Mouse (Mus musculus) embryonic stem cell, embryonic (primary cell): ENCODE data around the gene Ppp2r5c.

ENCODE experiments used
- CTCF ChIA-PET, 4 experiments: fragments of 300-600 bp in 2 of 4; fragments of 350-600 bp in 2 of 4; sonication (Branson Sonifier 250); formaldehyde crosslinking; loops; one replicate each; lab custom pipeline; 2022; ENCODE audit warnings: inconsistent platforms in 2 of 4; lab: Charles Lee
- POLR2A ChIA-PET, 4 experiments: fragments of 300-600 bp in 2 of 4; fragments of 350-600 bp in 2 of 4; sonication (Branson Sonifier 250); formaldehyde crosslinking; loops; one replicate each; lab custom pipeline; 2022; ENCODE audit warnings: antibody characterized with exemption in 4 of 4, inconsistent platforms in 1 of 4; lab: Charles Lee

Ppp2r5c gene

DNA sequence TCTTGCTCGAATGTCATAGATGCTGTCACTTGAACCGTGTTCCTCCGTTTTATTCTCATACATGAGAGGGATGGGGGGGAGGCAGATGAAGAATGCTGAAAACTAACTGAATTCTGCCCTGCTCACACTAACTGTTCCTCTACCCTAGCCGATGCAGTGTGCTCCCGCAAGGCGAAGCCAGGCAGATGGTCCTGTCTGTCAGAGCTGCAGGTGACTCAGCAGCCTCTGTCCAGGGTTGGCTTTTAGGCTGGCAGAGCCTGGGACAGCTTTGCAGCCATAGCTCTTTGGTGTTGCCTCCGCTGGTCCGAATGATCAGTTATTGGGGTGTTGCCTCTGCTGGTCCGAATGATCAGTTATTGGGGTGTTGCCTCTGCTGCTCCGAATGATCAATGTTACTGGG, 124.1 kb downstream of the Ppp2r5c start:
- CTCF ChIA-PET = no interaction called here

DNA sequence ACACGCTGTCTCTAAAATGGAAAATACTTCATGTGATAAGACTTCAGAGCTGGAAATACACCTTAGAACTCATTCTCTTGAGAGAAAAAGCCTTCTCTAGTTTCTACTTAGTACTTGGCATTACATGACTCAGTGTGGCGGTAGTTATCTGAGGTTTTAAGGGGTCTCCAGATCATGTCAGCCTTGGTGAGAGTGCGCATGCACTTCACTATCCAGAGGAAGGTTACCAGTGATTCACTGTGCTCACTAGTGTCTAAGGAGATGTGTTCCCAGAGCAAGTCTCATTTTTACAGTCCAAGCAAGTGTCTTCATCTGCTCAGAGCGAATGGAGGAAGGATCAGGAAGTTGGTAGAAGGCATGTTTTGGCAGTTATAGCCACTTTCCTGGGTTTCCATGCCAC, 125.4 kb downstream of the Ppp2r5c start:
- CTCF ChIA-PET = interaction anchor here in 1 of 4 experiments (1.2 kb wide), 1 partner anchor 102 kb away, joined by 3 read pairs; no protein-coding TSS in a partner anchor
- POLR2A ChIA-PET = interaction anchor here in 2 of 4 experiments (1.0 to 2.7 kb wide), 5 partner anchors 8 to 132 kb away, joined by 3 to 9 read pairs (median 4); no protein-coding TSS in a partner anchor

More for the DNA sequence above, 124.1 kb downstream of the Ppp2r5c start:
- POLR2A ChIA-PET = interaction anchor here in 3 of 4 experiments (0.6 to 2.7 kb wide), 5 partner anchors 9 to 25 kb away, joined by 3 to 9 read pairs (median 3); no protein-coding TSS in a partner anchor

DNA sequence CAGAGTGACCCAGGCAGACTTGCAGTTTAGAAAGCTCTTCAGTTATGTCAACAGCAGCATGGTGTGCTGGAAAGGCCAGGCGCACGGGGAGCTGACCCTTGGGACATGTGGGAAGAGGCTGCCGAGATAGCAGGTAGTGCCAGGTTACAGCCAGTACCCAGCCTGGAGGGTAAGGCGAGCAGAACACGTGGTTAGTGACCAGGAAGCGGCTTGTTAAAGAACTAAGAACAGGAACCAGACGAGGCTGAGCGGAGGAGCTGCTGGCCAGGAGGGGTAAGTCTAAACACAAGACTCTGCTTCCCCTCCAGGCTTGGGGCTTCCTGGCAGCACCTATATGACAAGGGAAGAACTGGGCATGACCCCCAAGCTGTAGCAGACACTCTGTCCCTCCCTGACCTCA, 126.7 kb downstream of the Ppp2r5c start:
- POLR2A ChIA-PET = interaction anchor here in 2 of 4 experiments (0.6 to 2.0 kb wide), 6 partner anchors 10 to 124 kb away, joined by 3 to 6 read pairs (median 3); no protein-coding TSS in a partner anchor
- CTCF ChIA-PET = interaction anchor here in 1 of 4 experiments (0.5 kb wide), 1 partner anchor 563 kb away, joined by 3 read pairs; no protein-coding TSS in a partner anchor

DNA sequence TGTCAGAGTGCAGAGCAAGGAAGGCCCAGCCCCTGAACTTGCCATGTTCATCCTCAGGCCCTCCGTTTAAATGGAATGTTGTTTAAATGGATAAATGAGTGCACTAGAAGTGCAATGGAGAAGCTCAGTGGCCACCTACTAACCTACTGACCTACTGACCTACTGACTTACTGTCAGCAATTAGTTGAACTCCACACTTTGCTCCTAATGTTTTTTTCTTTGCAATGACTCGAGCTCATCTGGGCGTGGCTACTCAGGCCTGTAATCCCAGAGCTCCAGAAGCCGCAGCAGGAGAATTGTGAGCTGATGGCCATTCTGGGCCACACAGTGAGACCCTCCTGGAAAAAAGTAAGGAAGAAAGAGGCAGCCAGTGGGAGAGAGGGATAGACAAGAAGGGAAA, 129.0 kb downstream of the Ppp2r5c start:
- CTCF ChIA-PET = no interaction called here
- POLR2A ChIA-PET = interaction anchor here in 3 of 4 experiments (0.5 to 3.5 kb wide), 10 partner anchors 8 to 157 kb away, joined by 3 to 18 read pairs (median 4); partner anchors contain the start of gene Ppp2r5c (in 1 of the 3)

DNA sequence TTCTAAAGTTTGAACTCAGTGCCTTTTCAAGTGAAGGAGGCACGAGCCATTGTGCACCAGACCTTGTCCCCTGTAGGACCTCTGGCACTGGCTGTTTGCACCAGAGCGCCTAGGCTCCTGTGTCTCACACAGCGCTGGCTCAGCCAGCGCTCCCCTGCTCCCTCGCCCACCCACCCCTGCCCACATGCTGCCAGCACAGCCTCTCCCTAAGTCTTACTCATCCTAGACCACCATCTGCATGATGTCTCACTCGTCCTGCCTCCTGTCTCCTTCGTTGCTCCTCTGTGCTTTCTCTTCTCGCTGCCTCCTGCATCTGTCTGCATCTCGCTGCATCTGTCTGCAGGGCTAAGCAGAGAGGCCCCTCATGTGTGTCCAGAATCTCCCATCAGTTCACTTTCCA, 131.4 kb downstream of the Ppp2r5c start:
- POLR2A ChIA-PET = interaction anchor here in 2 of 4 experiments (1.3 to 3.7 kb wide), 4 partner anchors 8 to 119 kb away, joined by 4 to 19 read pairs (median 6); no protein-coding TSS in a partner anchor

DNA sequence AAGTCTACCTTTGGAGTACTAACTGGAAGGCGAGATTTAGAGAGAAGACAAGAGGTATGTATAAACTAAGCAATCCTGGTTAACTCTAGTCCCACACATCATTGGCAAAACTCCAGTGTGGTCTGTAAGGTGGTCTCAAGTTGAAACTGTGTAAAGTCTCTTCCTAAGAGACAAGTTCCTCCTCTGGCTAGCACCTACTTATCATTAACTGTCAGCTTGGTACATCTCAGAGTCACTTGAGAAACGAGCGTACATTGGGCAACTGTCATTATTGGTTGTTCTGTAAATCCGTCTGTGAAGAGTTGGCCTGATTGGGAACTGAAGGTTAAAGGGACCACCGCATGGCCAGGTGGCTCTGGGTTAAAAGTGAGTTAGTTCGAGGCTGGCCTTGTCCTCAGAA, 141.7 kb downstream of the Ppp2r5c start:
- CTCF ChIA-PET = interaction anchor here in 1 of 4 experiments (0.6 kb wide), 1 partner anchor 96 kb away, joined by 3 read pairs; no protein-coding TSS in a partner anchor
- POLR2A ChIA-PET = interaction anchor here (0.8 to 3.7 kb wide), 9 partner anchors 8 to 86 kb away, joined by 3 to 33 read pairs (median 3); no protein-coding TSS in a partner anchor

More for the DNA sequence above, 131.4 kb downstream of the Ppp2r5c start:
- CTCF ChIA-PET = no interaction called here

DNA sequence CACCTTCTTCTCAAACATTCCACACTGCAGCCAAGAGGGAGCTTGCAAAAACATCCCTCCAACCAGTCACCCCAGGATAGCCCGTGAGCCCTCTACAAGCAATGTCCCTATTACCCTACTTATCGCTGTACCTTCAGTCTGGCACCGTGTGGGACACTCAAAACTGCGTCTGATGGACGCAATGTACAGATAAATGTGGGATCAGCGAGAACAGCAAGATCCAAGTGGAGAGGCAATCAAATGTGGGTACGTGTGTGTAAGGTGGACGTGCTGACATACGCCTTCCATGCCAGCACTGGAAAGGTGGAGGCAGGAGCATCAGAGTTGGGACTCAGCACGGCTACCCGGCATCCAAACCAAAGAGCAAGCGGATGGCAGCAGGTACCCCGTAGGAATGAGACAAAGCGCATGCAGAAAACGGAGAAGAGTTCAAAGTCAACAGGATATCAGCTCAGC, 143.9 kb downstream of the Ppp2r5c start:
- CTCF ChIA-PET = interaction anchor here in 1 of 4 experiments (0.5 kb wide), 1 partner anchor 681 kb away, joined by 3 read pairs; no protein-coding TSS in a partner anchor

DNA sequence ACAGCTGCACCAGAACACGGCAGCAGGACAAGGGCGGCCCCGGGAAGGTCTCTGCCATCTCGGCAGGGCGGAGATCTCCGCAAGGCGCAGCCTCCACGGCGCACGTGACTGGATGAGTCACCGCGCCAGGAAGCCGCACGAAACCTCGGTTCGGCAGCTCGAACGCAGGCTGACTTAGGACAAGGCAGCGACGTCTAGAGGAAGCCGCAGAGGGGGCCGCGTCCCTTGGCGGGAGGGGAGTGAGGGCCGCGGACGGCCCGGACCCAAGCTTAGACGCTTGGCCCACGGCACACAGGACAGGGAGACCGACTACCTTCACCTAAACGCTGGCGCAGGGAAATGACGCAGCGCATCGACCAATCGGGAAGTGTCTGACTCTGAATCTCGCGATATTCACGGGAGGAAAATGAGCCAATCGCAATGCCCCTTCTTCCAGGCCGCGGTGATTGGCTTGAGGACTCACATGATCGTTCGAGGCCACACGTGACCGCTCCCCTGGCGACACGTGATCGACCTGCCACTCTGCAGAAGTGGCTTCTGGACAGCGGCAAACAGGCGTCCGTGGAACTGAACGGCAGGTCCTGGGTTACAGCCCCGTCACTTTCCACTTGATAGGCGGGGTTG, 144.5 kb downstream of the Ppp2r5c start:
- CTCF ChIA-PET = interaction anchor here in 2 of 4 experiments (0.5 to 1.2 kb wide), 2 partner anchors 17 to 680 kb away, joined by 3 read pairs; no protein-coding TSS in a partner anchor
- POLR2A ChIA-PET = interaction anchor here (0.5 to 3.7 kb wide), 70 partner anchors 10 to 318 kb away, joined by 3 to 33 read pairs (median 4); partner anchors contain the start of genes Dync1h1 (in 2 of the 4) and Hsp90aa1 (in 1 of the 4)

More for the DNA sequence above, 143.9 kb downstream of the Ppp2r5c start:
- POLR2A ChIA-PET = interaction anchor here (0.5 to 3.7 kb wide), 69 partner anchors 10 to 319 kb away, joined by 3 to 33 read pairs (median 4); partner anchors contain the start of genes Dync1h1 (in 2 of the 4) and Hsp90aa1 (in 1 of the 4)

DNA sequence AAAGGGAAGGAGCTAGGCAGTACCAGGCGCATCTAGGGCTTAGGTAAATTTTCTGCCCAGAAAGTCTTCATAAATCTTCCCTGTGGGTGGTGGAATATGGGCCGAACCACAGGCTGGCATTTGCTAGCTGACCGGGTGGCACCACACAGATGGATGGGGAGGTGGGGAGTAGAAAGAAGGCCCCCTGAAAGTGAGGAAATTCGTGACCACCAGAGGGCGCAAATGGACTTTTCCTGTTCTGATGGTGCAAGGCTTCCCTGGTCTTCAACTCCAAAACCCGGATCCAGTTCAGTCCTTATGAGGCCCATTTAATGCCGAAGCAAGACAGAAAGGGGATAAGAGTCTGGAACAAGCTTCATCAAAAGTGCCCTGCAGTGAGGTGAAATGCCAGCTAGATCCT, 151.6 kb downstream of the Ppp2r5c start:
- ChIA-PET POLR2A (interaction anchor here in 3 of 4 experiments (0.6 to 7.1 kb wide), 16 partner anchors 9 to 134 kb away, joined by 3 to 50 read pairs (median 3); partner anchors contain the start of gene Hsp90aa1 (in 3 of the 3)), CTCF (interaction anchor here (0.6 to 1.7 kb wide), 21 partner anchors 9 to 599 kb away, joined by 3 to 9 read pairs (median 4); partner anchors contain the start of gene Hsp90aa1 (in 1 of the 4))

DNA sequence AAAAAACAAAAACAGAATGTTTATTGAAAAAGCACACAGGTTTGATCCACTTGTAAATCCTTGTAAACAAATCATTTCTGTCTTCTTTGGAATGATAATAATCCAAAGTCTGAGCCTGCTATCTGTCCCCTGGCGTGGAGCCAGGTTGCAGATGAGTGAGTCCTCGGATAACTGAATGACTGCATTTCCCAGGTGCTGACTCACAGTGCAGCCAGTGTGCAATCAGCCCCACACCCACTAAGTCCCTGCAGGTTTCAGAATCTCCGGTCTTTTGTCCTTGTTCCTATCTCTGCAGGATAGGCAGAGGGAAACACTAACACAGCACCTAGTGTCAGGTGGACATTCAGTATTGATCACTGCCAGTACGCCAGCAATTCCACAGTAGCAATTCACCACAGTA, 152.9 kb downstream of the Ppp2r5c start:
- CTCF ChIA-PET = no interaction called here
- POLR2A ChIA-PET = interaction anchor here in 2 of 4 experiments (0.8 to 7.1 kb wide), 8 partner anchors 8 to 104 kb away, joined by 3 to 50 read pairs (median 12); partner anchors contain the start of gene Hsp90aa1 (in 2 of the 2)

DNA sequence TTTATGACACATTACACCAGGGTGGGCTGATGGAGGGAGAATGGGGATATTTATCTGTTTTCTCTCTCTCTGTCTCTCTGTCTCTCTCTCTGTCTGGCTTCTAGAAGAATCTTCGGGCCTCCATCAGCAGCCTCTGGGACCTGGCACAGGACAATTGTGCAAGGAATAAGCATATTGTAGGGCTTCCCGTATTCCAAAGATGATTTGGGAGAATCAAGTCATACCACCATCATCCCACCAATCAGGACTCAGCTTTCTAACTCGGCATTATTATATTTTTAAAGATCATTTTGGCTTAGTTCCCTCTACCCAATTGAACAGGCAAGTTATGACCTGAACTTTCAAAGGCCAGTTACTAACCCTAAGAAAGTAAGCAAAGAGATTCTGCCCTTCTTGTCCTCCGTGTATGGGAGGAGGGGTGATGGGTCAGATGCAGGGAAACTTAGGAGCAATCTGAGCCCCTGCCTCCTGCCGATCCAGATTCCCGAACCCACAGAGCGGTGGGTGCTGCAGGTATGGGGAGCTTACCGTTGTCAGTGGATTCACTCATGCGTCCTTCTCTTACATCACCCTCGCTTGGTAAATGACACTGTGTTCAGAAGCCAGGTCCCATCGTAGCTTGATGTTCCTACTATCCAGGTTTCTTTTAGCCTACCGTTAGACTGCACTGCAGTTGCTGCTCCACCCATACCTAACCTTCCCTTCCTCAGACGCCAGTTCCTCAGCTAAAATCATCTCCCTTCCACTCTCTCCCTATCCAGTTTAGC, 153.5 kb downstream of the Ppp2r5c start:
- POLR2A ChIA-PET = interaction anchor here in 2 of 4 experiments (0.8 to 7.1 kb wide), 10 partner anchors 9 to 155 kb away, joined by 3 to 50 read pairs (median 6); partner anchors contain the start of gene Hsp90aa1 (in 2 of the 2)
- CTCF ChIA-PET = interaction anchor here in 1 of 4 experiments (0.6 to 1.5 kb wide), 3 partner anchors 17 to 179 kb away, joined by 3 to 7 read pairs (median 4); no protein-coding TSS in a partner anchor

DNA sequence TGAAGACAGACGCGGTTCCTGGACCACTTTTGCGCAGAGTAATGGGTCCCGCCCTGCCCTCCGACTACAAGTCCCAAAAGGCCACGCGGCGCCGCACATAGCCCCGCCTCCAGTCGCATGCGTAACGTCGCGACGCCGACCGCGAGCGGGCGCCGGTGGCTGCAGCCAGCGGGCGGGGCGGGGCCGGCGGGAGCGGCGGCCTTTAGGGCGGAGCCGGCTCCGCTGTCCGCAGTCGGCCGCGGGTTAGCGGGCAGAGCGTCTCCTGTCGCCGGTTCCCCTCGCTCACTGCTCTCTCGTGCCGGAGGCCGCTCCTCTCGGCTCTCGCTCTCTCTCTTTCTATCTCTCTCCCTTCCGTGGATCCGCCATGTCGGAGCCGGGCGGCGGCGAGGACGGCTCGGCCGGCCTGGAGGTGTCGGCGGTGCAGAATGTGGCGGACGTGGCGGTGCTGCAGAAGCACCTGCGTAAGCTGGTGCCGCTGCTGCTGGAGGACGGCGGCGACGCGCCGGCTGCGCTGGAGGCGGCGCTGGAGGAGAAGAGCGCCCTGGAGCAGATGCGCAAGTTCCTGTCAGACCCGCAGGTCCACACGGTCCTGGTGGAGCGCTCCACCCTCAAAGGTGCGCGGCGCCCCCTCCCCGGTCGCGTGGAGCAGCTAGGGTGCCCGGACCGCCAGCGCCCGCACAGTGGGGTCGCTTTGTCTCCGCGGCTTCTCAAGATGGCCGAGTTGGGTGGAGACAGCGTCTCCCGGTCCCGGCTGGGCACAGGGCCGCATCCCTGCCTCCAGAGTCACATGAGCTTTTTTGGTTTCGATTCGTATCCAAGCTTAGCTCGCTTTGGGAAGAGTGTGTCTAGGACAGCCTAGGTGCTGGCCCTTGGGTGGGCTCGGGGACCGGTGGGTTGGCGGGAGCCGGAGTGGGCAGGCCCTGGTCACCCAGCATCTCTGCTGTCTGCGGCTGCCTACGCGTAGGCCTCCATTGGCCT, 154.6 kb downstream of the Ppp2r5c start, which contains the start of gene Dync1h1:
TSS of gene Dync1h1 (plus strand) at position 212 of the 978 bp plus-strand sequence.
- POLR2A ChIA-PET = interaction anchor here (0.6 to 7.1 kb wide), 43 partner anchors 9 to 282 kb away, joined by 3 to 50 read pairs (median 4); partner anchors contain the start of gene Hsp90aa1 (in 2 of the 4)
- CTCF ChIA-PET = interaction anchor here in 3 of 4 experiments (0.6 to 1.5 kb wide), 7 partner anchors 12 to 257 kb away, joined by 3 to 7 read pairs (median 4); no protein-coding TSS in a partner anchor

DNA sequence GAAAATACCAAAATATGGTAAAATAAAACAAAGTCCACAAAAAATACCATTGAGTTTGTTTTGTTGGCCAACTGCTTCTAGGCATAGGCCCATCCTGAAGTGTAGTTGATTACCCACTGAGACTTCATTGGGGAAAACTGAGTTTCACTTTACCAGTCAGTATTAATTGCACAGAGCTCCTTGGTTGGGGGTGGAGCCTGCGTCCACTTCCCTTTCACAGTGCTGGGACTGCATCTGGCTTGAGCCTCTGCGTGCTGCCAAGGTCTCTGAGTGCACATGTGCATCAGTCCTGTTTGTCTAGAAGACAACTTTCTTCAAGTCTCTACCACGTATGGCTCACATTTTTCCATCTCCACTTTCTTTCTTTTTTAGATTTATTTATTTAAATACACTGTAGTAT, 159.2 kb downstream of the Ppp2r5c start:
- ChIA-PET CTCF (interaction anchor here in 2 of 4 experiments (1.3 to 1.5 kb wide), 2 partner anchors 68 to 128 kb away, joined by 3 read pairs; no protein-coding TSS in a partner anchor), POLR2A (interaction anchor here in 3 of 4 experiments (0.9 to 9.3 kb wide), 16 partner anchors 9 to 276 kb away, joined by 3 to 83 read pairs (median 4); partner anchors contain the start of gene Hsp90aa1 (in 3 of the 3))

DNA sequence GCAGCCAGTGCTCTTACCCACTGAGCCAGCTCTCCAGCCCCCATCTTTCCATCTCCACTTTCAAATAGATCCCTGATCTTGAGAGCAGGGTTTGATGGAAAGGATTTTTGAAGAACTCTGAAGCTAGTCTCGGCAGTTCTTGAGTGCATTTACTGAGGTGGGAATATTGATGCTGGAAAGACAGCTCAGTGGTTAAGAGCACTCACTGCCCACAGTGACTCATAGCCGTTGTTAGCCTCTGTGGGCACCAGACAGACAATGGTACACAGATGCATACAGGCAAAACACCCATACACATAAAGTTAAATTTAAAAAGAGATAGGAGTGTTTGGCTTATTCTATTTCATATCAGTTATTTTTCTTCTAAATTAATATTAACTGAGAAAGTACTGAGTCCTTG, 159.8 kb downstream of the Ppp2r5c start:
- ChIA-PET POLR2A (interaction anchor here in 2 of 4 experiments (0.9 to 9.3 kb wide), 13 partner anchors 10 to 275 kb away, joined by 3 to 83 read pairs (median 4); partner anchors contain the start of gene Hsp90aa1 (in 2 of the 2)), CTCF (interaction anchor here in 3 of 4 experiments (0.6 to 1.5 kb wide), 3 partner anchors 67 to 129 kb away, joined by 3 to 4 read pairs (median 3); no protein-coding TSS in a partner anchor)

DNA sequence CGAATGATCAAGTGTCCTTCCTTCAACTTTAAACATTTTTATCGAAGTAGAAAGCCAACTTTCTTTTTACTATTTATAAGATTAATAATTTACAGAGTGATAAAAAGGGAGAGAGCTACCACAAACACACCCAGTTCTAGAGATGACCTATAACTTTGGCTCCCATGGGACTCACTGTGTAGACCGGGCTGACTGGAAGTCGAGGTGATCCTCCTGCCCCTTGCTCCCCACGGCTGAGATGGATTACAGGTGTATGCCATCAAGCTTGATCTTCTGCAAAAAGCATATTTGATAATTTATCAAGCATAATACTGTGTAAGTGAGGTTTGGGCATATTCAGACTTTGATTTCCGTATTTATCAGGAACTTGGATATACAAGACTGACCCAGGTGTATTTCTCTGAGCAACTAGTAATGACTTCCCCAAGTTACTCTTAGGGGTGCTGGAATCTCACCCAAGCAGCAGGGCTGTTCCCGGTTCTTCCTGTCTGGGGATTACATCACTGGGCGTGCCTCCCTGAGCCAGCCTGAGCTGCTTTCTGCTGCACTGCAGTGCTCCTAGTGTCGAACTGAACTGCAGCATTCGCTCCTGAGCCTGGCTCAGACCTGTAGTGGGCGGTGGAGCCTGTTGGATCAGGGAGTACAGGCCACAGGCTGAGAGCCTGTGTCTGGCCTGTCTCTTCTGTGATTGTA, 161.7 kb downstream of the Ppp2r5c start:
- ChIA-PET CTCF (interaction anchor here (0.6 to 2.2 kb wide), 25 partner anchors 10 to 566 kb away, joined by 3 to 21 read pairs (median 4); partner anchors contain the start of gene Hsp90aa1 (in 1 of the 4)), POLR2A (interaction anchor here (0.6 to 9.3 kb wide), 102 partner anchors 8 to 934 kb away, joined by 3 to 83 read pairs (median 4); partner anchors contain the start of genes Hsp90aa1 (in 3 of the 4), Wdr20 (in 2 of the 4) and Ankrd9 (in 1 of the 4))
